Mouse (Mus musculus): ENCODE data around the gene Pbld2.

The Pbld2 gene

GRCm38 (mm10) chr10:63023749-63024579, at the start of gene Pbld2, which contains the start of gene Hnrnph3:
Gene Pbld2, plus strand, starts transcription at chr10:63024315.
Gene Hnrnph3, minus strand, starts transcription at chr10:63024217.
- peak; percentile 99 for DNase-seq (ENCODE audit: low read depth, low spot score)

- DNase-seq (ENCODE audit: low read depth, low spot score) = no peak
Measured at GRCm38 (mm10) chr10:62979667-62980038, 44.5 kb upstream of the Pbld2 start.

- DNase-seq (ENCODE audit: low read depth, low spot score) = peak; percentile 89
Measured at GRCm38 (mm10) chr10:62980039-62980954, 43.8 kb upstream of the Pbld2 start, which contains the start of gene Rufy2. Gene Rufy2, plus strand, starts transcription at chr10:62980223.

- DNase-seq (ENCODE audit: low read depth, low spot score) = no peak
Measured at GRCm38 (mm10) chr10:62984072-62984471, 40.0 kb upstream of the Pbld2 start.

GRCm38 (mm10) chr10:62984495-62984894, 39.6 kb upstream of the Pbld2 start:
- no peak for DNase-seq (ENCODE audit: low read depth, low spot score)

- peak; percentile 50 for DNase-seq (ENCODE audit: low read depth, low spot score)
Measured at GRCm38 (mm10) chr10:62987341-62987740, 36.8 kb upstream of the Pbld2 start.

- DNase-seq (ENCODE audit: low read depth, low spot score) = no peak
Measured at GRCm38 (mm10) chr10:62990636-62991035, 33.5 kb upstream of the Pbld2 start.

GRCm38 (mm10) chr10:62993991-62994390, 30.1 kb upstream of the Pbld2 start:
- DNase-seq (ENCODE audit: low read depth, low spot score) = no peak

GRCm38 (mm10) chr10:63000584-63000983, 23.5 kb upstream of the Pbld2 start:
- no peak for DNase-seq (ENCODE audit: low read depth, low spot score)

- no peak for DNase-seq (ENCODE audit: low read depth, low spot score)
Measured at GRCm38 (mm10) chr10:63003252-63003651, 20.9 kb upstream of the Pbld2 start.

GRCm38 (mm10) chr10:63004556-63004955, 19.6 kb upstream of the Pbld2 start:
- DNase-seq (ENCODE audit: low read depth, low spot score) = no peak

- DNase-seq (ENCODE audit: low read depth, low spot score) = no peak
Measured at GRCm38 (mm10) chr10:63008193-63008592, 15.9 kb upstream of the Pbld2 start.

- no peak for DNase-seq (ENCODE audit: low read depth, low spot score)
Measured at GRCm38 (mm10) chr10:63010268-63010667, 13.8 kb upstream of the Pbld2 start.

GRCm38 (mm10) chr10:63011556-63011955, 12.6 kb upstream of the Pbld2 start:
- no peak for DNase-seq (ENCODE audit: low read depth, low spot score)

GRCm38 (mm10) chr10:63013476-63013875, 10.6 kb upstream of the Pbld2 start:
- DNase-seq (ENCODE audit: low read depth, low spot score) = no peak

GRCm38 (mm10) chr10:63014168-63014567, 9.9 kb upstream of the Pbld2 start:
- DNase-seq (ENCODE audit: low read depth, low spot score) = no peak

GRCm38 (mm10) chr10:63019304-63019703, 4.8 kb upstream of the Pbld2 start:
- no peak for DNase-seq (ENCODE audit: low read depth, low spot score)

- no peak for DNase-seq (ENCODE audit: low read depth, low spot score)
Measured at GRCm38 (mm10) chr10:63021702-63022101, 2.4 kb upstream of the Pbld2 start.

- no peak for DNase-seq (ENCODE audit: low read depth, low spot score)
Measured at GRCm38 (mm10) chr10:63022541-63023120, 1.5 kb upstream of the Pbld2 start.

GRCm38 (mm10) chr10:63023121-63023748, 880 bp upstream of the Pbld2 start:
- DNase-seq (ENCODE audit: low read depth, low spot score) = peak; percentile 68

GRCm38 (mm10) chr10:63024580-63024910, 430 bp downstream of the Pbld2 start:
- peak; percentile 61 for DNase-seq (ENCODE audit: low read depth, low spot score)

- peak; percentile 30 for DNase-seq (ENCODE audit: low read depth, low spot score)
Measured at GRCm38 (mm10) chr10:63025016-63025415, 901 bp downstream of the Pbld2 start.

Data from mesoderm, embryonic 11.5 days (tissue).